Mouse (Mus musculus): ENCODE results near the gene Hsd17b2.

The Hsd17b2 gene

DNA sequence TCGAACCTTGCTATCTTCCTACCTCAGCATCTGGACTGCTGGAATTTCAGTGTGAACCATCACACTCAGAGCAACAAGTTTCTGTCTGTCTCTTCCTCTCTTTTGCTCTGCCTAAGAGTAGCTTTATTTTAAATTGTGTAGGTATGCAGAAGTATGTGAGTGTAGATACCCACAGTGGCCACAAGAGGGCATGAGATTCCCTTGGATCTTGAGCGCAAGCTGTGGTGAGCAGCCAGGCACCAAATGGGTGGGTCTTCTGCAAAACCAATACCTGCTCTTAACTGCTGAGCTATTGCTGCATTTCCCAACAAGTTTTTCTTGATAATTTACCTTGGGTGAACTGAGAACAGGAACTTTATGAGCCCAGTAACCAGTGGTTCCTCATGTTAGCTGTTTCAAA lies 70.4 kb downstream of the Hsd17b2 start:
- in situ Hi-C loops (cut with MboI, MseI) = loop anchor here (5.0 kb wide), 1 partner anchor 90 kb away; no protein-coding TSS in a partner anchor

DNA sequence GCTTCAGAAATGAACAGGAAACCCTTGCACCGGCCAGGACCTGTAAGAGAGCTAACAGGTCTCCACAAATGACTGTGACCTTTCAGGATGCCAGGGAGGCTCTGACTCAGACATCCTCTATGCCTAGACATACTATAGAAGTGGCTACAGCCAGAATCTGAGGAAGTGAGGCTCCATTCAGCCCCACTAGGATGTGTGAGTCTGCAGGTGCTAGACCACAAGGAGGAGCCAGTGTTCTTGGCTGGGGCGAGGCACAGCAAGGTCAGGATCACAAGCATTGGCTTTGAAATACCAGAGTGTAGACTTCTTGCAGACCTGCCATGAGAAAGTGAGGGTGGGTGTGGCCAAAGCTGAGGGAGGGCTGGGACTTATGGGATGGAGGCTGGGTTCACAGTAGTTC lies 70.9 kb downstream of the Hsd17b2 start:
- in situ Hi-C loops (cut with MboI, MseI) = loop anchor here (5.0 kb wide), 1 partner anchor 90 kb away; no protein-coding TSS in a partner anchor

DNA sequence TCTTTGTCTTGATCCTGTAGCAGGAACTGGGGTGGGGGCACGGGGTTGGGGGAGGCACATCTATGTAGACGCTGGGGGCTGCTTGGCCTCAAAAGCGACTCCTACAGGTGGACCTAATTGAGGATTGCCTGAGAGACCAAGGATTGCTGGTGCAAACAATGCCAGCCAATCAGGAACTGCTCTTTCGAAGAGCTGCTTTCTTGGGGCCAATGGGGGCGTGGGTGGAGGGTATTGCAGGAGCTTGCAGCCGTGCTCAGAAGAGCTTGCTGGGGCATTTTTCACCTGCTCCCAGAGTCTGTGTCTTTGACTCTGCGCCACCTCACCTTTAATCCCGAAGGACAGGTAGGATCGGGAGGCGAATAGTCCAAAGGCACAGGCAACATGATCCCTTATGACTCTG lies 73.9 kb downstream of the Hsd17b2 start:
- in situ Hi-C loops (cut with MboI, MseI) = loop anchor here (25.0 kb wide), 1 partner anchor 838 kb away; the partner anchor contains the start of gene Atmin

GRCm38 (mm10) chr8:117776075-117776474 lies 74.4 kb downstream of the Hsd17b2 start:
- in situ Hi-C loops (cut with MboI, MseI) = loop anchor here (25.0 kb wide), 1 partner anchor 839 kb away; the partner anchor contains the start of gene Atmin

DNA sequence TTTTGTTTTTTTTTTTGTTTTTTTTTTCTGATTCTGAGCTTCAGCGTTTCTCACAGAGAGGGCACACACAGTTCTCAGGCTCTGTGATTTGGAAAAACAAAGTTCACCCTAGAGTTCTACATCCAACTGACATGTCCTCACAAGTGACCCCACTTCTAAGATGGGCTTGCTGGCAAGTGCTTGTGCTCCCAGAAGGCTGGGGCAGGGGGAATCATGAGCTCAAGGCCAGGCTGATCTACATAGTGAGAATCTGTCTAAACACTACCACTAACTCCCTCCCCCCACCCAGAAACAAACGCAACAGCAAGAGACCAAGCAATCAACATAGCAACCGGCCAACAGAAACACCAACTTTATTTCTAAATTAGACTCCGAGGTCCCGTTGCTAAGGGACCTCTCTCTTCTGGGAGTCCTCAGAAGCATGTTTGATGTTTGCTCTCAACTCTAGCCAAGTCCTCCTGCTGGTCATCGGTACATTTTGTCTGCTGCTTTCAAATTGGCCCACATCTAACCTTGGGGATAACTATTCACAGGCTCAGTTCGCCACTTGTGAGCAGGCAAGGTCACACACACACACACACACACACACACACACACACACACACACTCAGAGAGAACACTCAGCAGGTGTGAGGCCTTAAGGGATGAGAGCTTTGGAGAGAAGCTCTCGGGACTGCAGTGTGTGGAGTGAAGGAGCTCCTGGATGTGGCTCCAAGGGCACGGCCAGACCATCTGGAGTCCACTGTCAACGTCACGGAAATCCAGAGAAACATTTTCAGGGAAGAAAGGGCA lies 77.0 kb downstream of the Hsd17b2 start:
- in situ Hi-C loops (cut with MboI, MseI) = loop anchor here (25.0 kb wide), 1 partner anchor 841 kb away; the partner anchor contains the start of gene Atmin

DNA sequence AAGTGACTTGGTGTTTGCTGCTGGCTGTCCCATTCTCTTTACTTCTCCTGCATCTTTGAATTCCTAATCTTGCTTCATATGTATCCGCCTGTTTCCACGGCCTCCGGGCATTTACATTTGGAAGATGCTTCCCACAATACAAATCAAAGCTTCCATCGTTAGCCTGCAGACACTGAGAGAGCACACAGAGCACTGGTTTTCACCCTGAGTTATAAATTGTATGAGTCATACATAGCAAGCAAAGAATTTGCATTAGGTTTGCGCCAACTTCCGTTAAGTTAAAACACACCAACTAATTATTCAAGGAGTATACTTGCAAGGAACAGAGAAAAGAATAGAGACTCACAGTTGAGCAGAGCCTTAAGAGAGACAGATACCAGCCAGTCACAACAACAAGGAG lies 77.6 kb downstream of the Hsd17b2 start:
- in situ Hi-C loops (cut with MboI, MseI) = loop anchor here (25.0 kb wide), 1 partner anchor 842 kb away; the partner anchor contains the start of gene Atmin

- in situ Hi-C loops (cut with MboI, MseI) = loop anchor here (10.0 to 25.0 kb wide), 2 partner anchors 844 to 1783 kb away; partner anchors contain the start of gene Atmin
These were observed 79.8 kb downstream of the Hsd17b2 start for GRCm38 (mm10) chr8:117781375-117782129.

DNA sequence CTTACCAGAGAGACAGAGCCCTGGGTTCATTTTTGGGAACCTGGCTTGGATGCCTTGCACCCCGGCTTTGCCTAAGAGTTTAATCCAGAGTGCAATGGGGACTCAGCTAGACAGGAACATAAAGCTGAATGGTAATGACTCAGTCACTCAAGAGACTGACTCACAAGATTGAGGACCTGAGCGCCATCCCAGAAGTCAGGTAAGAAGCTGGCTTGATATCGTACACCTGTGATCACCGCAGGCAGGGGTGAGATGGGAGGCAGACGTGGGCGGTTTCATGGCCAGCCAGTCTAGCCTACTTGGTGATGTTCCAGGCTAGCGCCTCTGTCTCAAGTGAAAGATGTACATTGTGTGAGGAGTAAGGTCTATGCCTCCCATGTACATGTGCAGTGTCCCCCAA lies 81.3 kb downstream of the Hsd17b2 start:
- in situ Hi-C loops (cut with MboI, MseI) = loop anchor here (10.0 to 25.0 kb wide), 2 partner anchors 846 to 1782 kb away; partner anchors contain the start of gene Atmin

DNA sequence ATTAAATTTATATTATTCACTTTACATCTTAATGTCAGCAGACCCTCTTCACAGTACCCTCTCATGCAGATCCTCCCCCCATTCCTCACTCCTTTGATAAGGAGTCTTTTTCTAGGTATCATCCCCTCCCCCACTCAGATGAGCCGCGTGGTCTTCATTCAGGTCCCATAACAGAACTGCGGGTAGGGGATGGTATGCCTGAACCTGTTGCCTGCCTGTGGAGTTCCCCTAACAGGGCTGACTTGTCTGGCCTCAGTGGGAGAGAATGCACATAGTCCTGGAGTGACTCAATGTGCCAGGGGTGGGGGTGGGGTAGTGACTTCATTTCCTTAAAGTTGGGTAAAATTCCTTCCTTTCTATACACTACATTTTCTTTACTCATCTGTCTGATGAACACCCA lies 84.7 kb downstream of the Hsd17b2 start:
- in situ Hi-C loops (cut with MboI, MseI) = loop anchor here (10.0 to 25.0 kb wide), 2 partner anchors 849 to 1778 kb away; partner anchors contain the start of gene Atmin

DNA sequence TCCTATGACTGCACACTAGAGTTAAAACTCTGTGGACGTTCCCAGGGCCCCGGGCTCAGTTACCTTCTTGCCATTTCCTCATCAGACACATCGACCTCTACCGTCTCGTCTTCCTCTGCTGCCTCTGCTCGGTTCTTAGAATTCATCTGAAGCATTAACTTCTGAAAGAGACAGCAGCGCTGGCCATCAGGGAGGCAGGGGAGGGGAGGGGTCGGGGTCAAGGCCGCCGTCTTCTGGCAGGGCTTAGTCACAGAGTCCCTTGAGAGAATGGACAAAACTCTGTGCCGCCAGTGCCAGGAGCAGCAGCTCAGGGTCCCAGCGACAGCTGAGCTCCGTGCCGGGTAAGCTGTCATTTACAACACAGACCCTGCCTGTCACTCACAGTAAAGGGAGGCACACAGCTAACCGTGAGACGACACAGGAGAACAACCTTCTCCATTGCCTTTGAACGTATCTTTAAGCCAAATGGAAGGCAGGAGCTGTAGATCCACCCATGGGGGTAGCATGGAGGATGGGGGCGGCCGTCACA lies 91.0 kb downstream of the Hsd17b2 start:
- in situ Hi-C loops (cut with MboI, MseI) = loop anchor here (25.0 kb wide), 1 partner anchor 855 kb away; the partner anchor contains the start of gene Atmin

GRCm38 (mm10) chr8:117794581-117794980 lies 92.9 kb downstream of the Hsd17b2 start:
- in situ Hi-C loops (cut with MboI, MseI) = loop anchor here (25.0 kb wide), 1 partner anchor 857 kb away; the partner anchor contains the start of gene Atmin

GRCm38 (mm10) chr8:117796464-117796863 lies 94.8 kb downstream of the Hsd17b2 start:
- in situ Hi-C loops (cut with MboI, MseI) = loop anchor here (25.0 kb wide), 1 partner anchor 859 kb away; the partner anchor contains the start of gene Atmin

GRCm38 (mm10) chr8:117798066-117798465 lies 96.4 kb downstream of the Hsd17b2 start:
- in situ Hi-C loops (cut with MboI, MseI) = loop anchor here (25.0 kb wide), 1 partner anchor 861 kb away; the partner anchor contains the start of gene Atmin

GRCm38 (mm10) chr8:117801443-117802298 lies 100.0 kb downstream of the Hsd17b2 start, which contains the start of gene Mphosph6:
Gene Mphosph6 (minus strand): TSS chr8:117801943.
- in situ Hi-C loops (cut with MboI, MseI) = no loop called here

GRCm38 (mm10) chr8:117802299-117802689 lies 100.6 kb downstream of the Hsd17b2 start:
- in situ Hi-C loops (cut with MboI, MseI) = no loop called here

- in situ Hi-C loops (cut with MboI, MseI) = no loop called here
These were observed 103.7 kb downstream of the Hsd17b2 start for GRCm38 (mm10) chr8:117805419-117805818.
